Mouse (Mus musculus) erythroblast, adult 5-6 weeks (primary cell): ENCODE measurements around the gene Ppp1r35. TPM values are rescaled to one million over a fixed set of nuclear protein-coding genes. Genes with fewer than 3 reads are reported as not detected.
"Not testable (repeated sequence)": the region's sequence is repeated elsewhere in the genome, so short reads cannot be mapped to it uniquely, and the experiment has no call there.

Source experiments
- ATAC-seq: replicated peaks from 2 replicates; pipeline ENCODE4 v1.8.0; 2016; ENCODE audit warnings: moderate number of reproducible peaks, mild to moderate bottlenecking, moderate TSS enrichment, inconsistent platforms; ENCODE audit not compliant: poor library complexity, low FRiP score, severe bottlenecking
- total RNA-seq, 2 experiments: library from RNA; stranded (forward) in 1 of 2; stranded (reverse) in 1 of 2; fragments of 150-400 nt in 1 of 2; fragments of 200-764, 138-1000 nt in 1 of 2; gene quantifications; 2 replicates each; pipeline versions ENCODE4 v1.2.3 to v1.2.4; 2015 to 2017; ENCODE audit warnings: low replicate concordance in 2 of 2

Gene Ppp1r35
- total RNA-seq, 2 experiments from 2014 or later = 12.0 to 24.2 TPM

DNA sequence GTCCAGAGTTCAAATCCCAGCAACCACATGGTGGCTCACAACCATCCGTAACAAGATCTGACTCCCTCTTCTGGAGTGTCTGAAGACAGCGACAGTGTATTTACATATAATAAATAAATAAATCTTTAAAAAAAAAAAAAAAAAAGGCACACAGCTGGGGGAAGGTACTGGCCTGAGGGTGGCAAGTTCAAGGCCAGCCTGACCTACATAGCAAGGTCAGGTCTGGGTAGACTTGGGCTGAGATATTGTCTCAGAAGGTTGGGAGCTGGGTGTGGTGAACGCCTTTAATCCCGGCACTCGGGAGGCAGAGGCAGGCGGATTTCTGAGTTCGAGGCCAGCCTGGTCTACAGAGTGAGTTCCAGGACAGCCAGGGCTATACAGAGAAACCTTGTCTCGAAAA is 28.4 kb upstream of the Ppp1r35 start:
- ATAC-seq = not testable (repeated sequence)

DNA sequence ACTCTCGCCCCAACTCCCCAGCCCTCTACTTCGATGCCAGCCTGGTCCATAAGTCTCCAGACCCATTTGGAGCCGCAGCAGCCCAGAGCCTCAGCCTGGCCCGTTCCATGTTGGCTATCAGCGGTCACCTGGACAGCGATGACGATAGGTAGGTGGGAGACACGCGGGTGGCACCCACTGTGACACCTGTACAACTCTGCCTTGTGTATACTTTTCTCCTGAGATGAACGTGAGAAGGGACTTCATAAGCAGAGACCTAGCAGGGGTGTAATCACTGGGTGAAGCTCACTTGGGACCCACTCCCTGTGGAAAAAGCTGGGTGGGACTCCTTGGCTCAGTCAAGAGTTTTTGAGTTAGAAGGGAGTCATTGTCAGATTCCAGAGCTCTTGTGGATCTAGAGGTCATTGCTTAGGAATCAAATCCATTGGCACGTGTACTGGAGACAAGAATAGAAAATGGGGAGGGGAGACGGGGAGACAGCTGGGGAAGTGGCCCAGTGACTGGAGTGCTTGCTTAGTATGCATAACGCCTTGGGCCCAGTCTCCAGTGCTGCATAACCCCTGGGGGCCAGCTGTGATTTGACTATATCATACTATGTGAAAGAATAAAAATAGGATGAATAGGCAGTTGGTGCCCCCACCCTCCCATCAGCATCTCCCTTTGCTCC is 27.3 kb upstream of the Ppp1r35 start:
- ATAC-seq = no peak

DNA sequence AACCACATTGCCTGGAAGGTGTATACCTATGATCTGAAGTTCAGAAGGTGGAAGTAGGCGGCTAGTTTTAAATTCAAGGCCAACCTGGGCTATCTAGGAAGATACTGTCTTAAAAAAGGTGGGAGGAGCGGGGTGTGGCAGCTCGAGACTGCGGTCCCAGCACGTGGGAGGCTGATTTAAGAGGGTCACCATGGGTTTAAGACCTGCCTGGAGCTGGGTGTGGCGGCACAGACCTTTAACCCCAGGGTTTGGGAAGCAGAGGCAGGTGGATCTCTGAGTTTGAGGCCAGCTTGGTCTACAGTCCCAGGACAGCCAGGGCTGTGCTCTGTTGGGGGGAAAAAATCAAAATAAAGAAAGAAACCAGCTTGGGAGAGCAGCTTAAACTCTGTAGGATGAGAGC is 26.7 kb upstream of the Ppp1r35 start:
- ATAC-seq = no peak

DNA sequence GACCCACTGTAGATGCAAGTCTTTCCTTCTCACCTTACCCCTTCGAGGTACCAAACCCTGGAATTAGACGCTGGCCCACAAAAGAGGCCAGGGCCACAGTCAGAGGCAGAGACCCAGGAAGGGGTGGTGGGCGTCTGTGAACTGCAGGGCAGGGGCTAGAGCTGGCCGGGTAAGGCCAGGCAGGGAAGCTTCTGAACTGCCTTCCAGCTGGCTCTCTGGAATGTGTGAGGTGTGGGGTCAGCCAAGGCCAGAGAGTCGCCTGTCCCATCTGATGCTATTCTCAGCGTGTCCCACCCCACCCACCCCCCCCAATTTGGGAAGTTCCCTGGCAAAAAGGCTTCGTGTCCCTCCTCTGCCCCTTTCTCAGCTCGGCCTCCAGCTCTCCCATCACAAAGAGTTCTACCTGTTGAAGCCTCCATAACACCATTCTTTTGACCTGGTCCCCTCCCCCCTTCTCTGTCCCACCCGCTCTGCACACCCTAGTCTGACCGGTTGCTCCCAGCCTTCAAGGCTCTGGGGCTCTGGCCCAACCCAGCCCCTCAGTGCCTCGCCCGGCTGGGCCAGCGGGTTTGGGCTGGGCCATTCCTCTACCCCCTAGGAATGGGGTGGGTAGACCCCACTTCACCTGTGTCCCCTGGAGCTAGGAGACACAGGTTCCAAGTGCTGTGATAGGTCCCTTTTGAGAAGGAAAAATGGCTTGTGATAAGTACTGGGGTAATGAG is 25.4 kb upstream of the Ppp1r35 start:
- no peak for ATAC-seq

DNA sequence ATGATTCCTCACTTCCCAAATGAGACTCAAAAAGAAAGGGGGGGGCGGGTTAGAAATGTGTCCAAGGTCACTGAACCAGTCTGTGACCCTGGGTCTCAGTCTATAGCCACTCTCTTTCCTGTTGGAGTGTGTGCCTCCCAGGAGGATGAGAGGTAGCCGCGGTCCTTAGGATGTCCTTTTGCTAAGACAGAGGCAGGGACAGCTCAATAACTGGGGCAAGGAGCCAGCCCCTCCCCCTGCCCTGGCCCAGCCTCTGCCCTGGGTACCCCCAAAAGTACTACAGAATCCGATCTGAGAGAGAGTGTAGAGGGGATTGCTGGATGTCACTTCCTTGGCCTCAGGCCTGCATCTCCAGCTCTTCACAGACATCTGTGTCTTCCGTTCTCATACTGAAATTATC is 23.2 kb upstream of the Ppp1r35 start:
- ATAC-seq = no peak

DNA sequence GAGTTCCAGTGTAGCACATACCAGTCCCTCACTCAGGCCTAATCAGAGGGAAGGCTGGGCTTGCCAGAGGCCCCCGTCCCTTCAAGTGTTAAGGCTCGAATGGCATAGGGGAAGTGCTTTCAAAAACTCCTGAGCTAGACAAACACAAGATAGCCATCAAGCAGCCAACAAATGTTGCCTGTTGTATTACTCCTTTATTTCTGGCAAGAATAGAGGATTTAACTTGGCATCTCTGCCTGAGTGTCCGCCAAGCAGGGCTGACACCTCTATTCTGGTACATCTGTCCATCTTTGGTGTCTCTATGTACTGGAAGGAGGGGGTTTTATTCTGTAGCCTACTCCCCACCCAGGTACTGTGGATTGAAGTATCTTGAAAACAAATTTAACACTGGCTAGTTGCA is 22.5 kb upstream of the Ppp1r35 start:
- no peak for ATAC-seq

DNA sequence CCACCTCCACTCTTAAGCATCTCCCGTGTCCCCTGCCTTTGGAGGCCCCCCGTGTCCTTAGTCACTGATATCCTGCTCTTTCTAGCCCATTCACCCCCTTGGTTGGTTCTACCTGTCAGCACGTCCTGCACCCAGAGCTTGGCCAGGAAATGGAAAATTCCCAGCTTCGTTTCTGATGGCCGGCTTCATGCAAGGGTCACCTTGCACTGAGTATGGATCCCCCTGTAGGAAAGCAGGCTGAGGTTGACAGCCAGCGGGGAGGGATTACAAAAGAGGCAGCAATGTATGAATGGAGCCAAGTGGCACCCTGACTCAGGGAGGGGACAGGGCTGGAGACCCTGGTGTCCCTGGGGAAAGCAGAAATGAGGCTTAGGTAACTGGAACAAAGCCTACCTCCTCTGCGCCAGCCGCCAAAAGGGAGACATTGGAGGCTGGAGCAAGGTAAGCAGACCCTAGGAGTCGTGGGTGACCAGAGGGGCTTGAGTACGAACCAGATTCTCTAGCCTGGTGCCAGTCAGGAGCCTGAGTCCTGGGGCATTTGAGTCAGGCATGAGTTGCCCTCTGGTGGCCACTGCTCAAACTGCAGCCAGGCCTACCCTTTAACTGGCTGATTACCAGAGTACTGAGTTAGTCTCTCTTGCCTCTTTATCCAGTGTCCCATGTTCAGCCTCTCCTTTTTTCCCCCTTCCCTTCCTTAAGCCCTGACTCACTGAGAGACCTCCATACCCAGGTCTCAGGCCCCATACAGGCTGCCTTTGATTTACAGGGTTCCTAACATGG is 21.6 kb upstream of the Ppp1r35 start:
- ATAC-seq = peak; percentile 74

DNA sequence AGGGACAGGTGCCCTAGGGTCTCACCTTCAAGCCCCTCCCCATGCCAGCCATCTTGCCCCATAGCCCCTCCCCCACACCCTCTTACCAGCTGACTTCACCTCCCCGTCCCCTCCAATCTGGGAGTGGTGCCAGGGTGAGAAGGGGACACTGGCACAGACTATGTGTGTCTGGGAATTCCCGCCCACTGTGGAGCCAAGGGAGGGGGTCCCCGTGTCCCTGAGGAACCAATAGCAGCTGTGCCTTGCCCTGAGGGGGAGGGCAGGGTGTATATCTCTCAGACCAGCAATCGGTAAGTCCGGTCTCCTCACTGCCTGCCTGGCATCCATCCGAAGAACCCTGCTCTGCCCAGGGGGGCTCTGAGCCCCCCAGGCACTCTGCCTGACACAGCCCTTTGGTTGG is 20.8 kb upstream of the Ppp1r35 start:
- no peak for ATAC-seq

DNA sequence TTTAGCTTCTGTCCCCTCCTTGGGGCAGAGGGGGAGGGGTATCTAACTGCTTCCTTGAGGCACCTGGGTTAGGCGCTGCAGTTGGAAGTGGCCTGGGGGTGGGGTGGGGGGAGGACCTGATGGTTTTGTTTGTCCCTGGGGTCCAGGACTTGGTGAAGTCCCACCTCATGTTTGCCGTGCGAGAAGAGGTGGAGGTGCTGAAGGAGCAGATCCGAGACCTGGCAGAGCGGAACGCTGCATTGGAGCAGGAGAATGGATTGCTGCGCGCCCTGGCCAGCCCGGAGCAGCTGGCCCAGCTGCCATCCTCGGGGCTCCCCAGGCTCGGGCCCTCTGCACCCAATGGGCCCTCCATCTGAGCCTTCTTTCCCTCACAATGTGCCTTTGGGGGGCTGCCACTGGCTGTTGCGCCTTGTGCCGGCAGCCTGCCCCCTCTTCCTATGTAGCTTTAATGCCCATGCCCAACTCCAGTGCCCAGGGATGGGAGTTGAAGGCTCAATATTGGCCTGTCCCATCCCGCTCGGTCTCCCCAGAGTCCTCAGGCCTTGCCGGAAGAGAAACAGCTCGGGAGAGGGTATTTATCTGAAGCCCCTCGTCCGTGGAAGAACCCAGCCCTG is 19.6 kb upstream of the Ppp1r35 start:
- ATAC-seq = no peak

DNA sequence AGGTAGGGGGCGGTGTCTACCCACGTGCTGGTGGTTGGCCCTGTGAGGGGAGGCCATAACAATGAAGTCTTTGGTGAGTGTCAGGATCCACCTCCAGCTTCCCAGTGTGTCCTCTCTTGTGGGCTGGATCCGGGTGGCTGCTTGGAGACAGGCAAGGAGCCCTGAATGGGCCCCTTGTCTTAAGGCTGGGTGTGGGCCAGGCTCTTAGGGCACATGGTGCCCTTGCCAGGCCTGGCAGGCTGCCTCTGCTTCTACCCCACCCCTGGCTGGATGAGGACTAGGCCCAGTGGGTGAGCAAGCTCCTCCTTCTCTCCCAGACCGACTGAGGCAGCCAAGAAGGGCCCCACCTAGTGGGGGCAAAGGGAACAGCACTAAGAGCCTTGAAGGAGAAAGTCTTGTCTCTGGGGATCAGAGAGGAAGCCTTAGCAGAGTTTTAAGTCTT is 18.7 kb upstream of the Ppp1r35 start:
- ATAC-seq = peak; percentile 82

DNA sequence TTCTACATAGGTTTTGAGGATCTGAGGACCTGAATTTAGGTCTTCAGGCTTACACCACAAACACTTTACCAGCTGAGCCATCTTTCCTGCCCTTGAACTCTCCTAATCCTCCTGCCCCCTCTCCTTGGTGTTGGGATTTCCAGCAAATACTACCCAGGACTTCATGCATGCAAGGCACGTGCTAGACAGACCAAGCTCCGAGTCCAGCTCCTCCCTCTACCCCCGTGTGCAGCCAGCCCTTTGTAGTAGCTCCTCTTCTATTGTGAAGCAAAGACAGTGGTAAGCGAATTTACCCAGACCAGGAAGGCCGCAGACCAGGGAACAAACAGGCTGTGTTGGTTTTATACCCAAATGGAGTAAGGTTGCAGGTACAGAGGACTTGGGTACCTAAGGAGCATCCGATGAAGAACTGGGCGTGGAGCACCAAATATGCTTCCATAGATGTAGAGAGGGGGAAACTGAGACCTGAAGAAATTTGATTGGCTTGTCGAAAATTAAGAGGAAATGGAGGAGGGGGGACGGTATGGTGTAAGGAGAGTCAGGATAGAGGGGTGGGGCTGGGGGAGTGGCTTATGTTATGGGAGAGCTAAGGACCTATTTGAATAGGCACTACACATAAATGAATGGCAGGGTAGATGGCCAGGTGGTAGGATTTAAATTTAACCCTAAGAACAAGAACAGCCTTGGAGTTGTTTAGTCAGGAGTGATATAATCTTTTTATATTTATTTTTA is 13.9 kb upstream of the Ppp1r35 start:
- ATAC-seq = no peak

DNA sequence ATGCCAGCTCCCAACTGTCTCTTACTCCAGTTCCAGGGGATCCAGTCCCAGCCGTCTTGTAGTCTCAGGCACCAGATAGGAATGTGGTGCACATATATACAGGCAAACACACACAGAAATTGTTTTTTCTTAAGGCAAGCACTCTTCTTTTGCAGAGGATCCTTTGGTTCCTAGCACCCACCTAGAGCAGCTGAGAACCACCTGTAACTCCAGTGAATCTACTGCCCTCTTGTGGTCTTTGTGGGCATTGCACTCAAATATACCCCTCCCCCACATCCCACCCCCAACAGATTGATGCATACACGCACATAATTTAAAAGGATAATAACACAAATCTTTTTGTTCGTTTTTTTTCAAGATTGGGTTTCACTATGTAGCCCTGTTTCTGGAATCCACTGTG is 12.4 kb upstream of the Ppp1r35 start:
- peak; percentile 58; the same call in 1 of the 2 replicates for ATAC-seq

DNA sequence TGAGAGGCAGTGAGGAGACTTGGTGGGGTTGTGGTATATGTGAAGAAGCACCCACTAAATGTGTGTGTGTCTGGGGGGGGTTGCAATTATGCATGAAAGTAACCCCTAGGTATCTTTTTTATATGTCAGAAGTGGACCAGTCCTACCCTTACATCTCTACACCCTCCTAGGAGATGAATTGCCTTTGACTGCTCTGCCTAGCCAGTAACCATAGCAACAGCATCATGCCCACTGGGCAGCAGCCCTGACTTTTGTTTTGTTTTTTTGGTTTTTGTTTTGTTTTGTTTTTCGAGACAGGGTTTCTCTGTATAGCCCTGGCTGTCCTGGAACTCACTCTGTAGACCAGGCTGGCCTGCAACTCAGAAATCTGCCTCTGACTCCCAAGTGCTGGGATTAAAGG is 10.2 kb upstream of the Ppp1r35 start:
- ATAC-seq = no peak

DNA sequence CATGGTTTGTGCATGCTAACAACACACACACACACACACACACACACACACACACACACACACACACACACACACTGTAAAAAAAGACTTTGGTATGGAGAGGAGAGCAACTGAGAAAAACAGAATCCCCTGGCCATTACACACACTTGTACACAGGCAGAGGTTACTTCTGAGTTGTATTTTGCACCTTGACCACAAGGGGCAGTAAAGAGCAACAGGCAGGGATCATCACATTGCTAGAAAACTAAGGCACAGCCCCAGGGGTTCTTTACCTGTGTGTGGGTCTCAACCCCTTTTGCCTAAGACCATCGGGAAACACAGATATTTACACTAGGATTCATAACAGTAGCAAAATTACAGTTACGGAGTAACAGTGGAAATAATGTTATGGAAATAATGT is 7.9 kb upstream of the Ppp1r35 start:
- peak; percentile 86 for ATAC-seq

DNA sequence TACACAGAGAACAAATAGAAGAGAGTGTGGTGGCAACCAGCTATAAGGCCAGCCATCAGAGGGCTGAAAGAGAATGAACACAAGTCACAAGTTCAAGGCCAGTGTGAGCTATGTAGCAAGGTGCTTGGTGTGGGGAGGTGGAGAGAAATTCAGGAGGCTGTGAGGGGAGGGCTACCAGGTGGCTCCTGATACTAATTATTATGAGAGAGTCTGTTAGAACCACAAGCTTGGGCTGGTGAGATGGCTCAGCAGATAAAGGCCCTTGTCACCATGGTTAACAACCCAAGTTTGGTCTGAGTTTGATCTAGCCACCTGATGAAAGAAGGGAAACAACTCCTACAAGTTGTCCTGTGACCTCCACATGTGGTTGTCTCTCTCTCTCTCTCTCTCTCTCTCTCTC is 5.9 kb upstream of the Ppp1r35 start:
- no peak for ATAC-seq

DNA sequence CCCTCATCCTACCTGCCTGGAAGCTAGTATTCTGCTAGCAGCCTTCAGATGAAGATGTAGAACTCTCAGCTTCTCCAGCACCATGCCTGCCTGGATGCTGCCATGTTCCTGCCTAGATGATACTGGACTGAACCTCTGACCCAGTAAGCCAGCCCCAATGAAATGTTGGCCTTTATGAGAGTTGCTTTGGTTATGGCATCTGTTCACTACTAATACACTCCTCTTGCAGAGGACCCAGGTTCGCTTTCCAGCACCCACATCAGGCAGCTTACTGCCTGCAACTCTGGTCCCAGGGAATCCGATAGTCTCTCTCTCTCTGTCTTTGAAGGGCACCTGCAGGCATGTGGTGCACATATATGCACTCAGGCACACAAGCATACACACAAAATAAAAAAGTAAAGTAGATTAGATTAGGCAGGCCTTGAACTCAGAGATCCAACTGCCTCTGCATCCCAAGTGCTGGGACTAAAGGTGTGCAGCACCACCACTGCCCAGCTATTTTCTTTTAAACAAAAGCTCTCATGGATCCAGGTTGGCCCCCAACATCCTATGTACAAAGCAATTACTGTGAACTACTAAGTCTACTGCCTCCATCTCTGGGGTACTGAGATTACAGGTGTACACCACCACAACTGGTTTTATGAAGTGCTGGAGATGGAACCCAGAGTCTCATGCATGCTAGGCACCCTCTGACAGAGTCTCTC is 2.9 kb upstream of the Ppp1r35 start:
- ATAC-seq = no peak

DNA sequence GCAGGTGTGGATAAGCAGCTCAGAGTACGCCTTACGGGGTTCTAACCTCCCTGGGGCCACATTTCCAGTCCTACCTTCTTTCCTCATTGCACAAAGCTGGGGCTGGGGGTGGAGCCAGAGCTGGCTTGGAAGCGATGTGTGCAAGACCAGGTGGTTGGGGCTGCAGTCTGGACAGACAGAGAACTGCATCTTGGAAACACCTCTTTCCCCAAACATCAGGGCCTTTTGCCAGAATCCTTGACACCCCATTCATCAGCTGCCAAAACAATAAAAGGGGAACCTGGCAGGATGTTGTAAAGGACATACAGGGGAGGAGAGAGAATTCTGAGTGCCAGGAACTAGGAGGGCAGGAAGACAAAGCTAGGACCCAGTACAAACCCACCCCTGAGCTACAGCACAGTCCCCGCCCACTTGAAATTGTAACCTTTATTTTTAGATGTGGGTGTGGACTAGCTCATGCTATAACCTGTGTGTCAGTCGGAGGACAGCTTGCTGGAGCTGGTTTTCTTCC is 2.2 kb upstream of the Ppp1r35 start:
- no peak for ATAC-seq

DNA sequence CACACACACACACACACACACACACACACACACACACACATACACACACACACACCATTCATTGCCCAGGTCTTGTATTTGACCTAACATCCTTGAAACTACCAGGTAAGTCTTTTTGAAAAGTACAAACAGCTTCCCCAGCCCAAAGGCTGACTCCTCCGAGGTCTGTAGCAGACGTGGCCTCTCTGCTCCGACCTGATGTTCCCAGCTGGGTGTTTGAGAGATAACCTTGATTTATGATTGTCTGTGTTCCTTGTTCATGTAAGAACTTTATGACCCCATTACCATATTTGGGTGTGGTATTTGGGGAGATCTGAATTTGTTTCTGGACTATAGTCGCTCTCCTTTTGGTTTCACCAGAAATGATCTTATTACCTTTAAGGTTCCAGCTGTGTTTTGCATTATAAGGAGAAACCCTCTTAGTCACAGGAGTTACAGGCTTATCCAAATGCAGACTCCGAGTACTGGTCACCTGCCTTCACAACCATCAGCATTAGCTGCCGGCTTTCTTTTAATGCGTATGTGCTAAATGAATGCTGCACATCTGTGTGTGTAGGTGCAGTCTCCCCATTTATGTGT is 1.3 kb upstream of the Ppp1r35 start:
- ATAC-seq = no peak
